Mouse (Mus musculus) 416B (cell line): ENCODE data around the gene Art3.

Source experiments
- DNase-seq: peaks from one replicate; pipeline ENCODE4 v3.0.0; 2011; ENCODE audit warnings: low read depth

Gene Art3

DNA sequence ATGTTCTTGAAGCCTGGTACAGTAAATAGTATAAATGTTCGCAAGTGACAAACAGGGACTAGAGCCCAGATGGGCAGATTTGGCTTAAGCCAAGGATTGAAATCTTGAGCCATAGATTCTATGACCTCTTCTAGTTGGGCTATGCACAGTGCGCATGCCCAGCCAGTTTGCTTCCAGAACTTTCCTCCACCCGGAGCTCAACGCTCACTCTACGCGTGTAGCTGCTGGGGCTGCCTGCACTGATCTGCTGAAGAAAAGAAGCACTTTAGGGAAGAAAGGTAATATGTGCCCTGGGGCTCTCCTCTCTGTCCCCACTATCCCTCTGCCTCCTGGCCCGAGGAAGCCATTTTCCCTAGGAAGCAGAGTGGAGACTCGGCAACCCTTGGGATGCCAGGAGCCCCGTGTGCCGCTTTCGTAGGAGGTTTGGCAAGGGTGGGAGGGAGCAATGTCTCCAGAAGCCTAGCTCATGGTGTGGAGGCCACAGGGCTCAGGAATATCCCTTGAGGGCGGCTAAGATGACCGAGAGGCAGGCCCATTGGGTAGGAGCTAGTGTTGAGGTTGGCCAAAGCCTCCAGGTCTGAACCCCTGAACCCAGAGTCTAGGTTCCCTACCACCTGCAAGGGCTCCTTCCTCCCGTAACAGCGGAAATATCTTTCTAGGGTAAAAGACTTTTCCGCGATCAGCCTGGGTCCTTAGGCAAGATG is at the start of gene Art3:
Gene Art3 (plus strand): TSS at position 193 of the 704 bp plus-strand sequence.
- no peak for DNase-seq

DNA sequence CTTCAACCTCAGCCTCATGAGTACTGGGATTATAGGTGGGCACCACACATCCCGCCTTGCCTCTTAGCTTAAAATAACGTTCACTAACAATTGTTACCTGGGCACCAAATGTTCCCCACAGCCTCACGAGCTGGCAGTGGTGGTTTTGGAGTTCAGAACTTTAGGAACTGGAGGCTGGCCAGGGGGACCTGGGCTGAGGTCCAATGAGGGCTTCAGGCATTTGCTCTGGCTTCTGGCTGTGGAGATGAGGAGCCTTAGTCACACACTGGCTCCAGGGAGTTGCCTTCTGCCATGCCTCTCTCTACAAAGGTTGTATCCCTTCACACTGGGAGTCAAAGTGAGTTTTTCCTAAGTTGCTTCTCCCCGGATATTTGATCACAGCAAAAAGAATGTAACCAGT is 49.1 kb upstream of the Art3 start:
- DNase-seq: no peak

DNA sequence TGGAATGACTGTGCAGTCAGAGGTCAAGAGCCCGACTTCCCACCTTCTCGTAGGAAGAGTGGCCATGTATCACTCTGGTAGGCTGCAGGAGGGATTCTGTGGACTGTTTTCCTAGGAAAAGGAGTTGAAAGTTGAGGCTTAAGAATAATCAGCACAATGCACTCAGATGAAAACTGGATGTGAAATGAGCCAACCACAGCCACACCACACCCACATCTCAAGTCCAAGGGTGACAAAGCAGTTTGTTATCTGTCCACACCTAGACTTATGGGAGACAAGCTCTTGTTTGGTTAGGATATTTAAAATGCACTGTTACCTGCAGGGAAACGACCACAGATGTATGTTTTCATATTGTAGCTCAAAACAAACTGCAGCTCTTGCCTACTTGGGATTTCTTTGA is 48.5 kb upstream of the Art3 start:
- DNase-seq: peak; percentile 55

DNA sequence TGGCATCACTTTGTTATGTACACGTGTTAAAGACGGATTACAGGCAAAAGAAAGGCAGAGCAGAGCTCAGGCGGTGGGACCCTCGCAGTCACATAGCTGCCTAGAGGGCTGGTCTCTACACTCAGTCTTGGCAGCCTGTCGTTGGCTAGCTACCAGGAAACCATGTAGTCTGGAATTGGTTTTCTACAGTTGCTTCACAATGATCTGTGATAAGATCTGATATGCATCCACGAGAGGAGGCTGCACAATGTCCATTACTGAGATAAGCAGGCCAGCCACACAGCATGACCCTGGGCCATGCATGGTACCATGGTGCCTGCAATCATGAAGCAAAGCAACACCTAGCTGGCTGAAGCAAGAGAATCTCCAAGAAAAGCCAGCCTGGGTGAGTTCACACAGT is 43.8 kb upstream of the Art3 start:
- no peak for DNase-seq

DNA sequence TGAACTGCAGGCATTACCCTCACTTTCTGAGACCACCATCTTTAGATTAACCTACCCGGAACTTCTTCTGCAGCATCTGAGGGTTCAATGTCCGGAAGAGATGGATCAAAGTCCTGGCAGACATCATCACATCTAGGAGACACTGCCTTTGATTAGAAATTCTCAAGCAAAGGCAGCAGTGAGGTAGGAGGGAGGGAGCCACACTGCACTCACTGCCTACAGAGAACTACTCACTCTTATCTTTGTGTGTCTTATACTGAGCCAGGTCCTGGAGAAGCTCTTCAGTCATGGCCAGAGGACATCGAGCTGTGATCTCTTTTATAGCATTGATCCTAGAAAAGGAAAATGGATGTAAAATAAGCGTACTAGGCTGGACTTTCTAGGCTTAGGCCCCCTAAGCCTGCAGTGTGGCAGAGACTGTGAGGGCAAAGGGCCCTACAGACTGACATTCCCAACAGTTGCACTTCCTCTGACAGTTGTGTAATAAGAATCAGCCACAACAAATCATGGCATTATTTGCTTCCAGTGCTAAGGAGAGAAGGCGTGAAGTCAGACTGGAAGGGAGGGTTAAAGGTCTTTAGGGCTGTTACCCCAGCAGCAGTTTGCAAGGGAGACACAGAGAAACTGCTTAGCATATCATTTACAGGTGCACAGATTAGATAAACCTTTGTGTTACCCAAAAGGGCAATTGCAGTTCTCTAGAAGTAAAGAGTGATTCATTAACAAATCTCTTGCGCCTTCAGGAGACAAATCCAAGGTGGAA is 39.8 kb upstream of the Art3 start:
- DNase-seq: no peak

DNA sequence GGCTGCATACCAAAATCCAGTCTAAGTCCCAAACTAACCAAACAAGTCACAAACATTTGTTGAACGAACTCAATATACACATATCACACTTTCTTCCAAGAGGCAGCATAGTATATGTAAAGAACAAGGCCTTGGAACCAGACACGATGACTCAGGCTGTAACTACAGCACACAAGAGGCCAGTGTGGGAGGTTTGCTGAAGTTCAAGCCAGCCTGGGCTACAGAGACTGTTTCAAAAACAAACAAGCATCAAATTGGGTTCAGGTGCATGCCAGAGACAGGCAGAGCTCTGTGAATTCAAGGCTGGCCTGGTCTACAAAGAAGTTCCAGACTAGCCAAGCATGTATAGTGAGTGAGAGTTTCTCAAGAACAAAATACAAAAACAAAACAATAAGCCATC is 37.1 kb upstream of the Art3 start:
- DNase-seq: no peak

DNA sequence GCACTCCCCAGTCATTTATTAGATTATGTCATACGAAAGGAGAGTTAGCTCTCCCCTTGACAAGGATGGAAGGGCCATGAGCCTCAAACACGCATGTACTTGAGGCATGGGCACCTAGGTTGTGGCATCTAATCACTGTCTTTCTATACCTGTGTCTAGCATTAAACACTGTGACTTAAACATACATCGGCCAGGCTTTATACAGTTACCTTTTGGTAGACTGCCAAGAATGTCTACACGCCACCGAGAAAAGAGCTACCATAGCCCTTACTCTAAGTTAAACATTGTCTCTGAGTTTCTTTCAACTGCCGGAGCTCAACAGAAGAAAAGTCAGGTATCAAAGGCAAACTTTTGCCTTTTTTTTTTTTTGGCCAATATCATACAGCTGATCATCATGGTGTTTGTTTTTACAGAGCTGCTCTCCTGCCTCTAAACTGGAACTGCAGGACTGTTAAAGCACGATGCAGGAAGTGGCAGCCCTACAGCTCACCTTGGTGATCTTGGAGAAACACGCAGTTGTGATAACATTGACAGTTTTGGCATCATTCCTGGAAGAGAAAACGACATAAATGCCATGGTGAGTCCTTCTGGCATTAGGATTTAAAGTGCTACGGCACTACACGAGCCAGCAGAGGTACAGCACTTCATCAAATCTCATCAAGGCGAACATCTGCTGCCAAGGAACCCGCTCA is 29.3 kb upstream of the Art3 start:
- no peak for DNase-seq

DNA sequence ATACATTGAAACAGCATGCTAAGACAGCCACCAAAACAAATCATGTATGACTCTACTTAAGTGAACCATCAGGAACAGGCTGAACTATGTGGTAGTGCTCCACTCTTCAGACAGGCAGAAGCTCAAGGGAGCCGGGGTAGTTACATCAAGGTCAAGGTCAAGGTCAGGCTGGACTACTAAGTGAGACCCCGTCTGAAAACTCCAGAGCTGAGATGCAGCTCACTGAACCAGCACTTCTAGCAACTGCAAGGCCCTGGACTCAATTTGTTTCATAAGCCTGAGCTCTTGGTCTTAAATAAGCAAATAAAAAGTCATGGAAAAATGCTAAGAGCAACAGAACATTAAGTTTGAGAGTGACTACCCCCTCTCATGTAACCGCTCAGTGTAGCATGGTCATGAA is 27.3 kb upstream of the Art3 start:
- no peak for DNase-seq

DNA sequence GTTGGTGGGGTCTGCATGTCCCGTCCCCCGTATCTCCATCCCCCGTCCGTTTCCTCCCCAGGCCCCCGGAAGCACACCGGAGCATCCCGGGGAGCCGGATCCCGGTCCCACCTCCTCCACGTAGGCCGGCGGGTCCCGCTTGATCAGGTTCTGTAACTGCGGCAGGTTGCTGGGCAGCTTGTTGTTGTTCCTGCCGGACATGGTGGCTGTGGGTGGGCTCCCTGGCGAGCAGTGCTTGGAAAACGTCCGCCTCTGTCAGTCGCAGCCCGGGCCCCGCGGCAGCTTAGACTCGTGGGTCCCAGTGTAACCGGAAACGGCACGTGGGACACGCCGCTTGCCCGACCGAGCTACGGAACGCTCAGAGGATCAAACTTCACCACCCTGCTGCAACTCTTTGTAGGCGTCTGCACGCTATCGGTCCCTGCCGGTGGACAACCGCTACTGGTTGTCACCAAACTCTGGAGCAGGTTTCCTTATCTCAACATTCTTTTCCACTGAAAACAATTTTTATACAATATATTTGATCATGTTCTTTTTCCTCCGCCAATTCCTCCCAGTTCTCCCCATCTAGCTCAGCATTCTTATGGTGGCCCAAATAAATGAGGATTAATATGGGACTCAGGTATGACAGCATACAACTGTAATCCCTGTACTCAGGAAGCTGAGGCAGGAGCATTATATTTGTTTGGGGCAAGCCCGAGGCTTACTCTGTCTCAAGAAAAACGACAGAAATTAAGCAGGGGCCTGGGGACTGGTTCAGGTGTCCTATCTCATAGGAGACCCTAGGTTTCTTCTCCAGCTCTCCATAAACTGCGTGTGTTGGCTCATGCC is 21.7 kb upstream of the Art3 start, which contains the start of gene Sdad1:
Gene Sdad1 (minus strand): TSS at position 799 of the 831 bp plus-strand sequence.
- peak; percentile 96 for DNase-seq

DNA sequence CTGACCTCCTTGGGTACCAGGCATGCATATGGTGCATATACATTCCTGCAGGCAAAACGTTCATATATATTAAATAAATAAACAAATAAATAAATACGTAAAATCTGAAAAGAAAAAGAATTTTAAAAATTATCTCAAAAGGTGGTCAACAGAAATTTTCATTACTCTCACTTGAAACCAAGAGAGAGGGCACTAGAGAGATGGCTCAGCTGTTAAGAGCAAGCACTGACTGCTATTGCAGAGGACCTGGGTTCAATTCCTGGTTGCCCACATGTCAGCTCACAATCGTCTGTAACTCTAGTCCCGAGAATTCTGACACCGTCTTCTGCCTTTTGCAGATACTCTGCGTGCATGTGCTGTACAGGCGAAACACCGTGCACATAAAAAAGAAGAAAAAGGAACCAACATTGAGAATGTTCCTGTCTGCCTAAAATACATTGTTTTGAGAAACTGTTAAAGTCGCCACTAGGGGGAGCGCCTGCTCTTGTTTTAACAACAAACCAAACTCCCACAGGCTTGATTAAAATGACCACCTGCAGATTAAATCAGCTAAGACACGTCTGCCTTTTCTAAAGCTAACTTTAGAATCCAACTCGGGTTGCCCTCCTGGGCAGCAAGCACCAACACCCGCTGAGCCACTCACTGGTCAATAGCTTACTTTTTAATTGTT is 19.4 kb upstream of the Art3 start:
- DNase-seq: peak; percentile 94

DNA sequence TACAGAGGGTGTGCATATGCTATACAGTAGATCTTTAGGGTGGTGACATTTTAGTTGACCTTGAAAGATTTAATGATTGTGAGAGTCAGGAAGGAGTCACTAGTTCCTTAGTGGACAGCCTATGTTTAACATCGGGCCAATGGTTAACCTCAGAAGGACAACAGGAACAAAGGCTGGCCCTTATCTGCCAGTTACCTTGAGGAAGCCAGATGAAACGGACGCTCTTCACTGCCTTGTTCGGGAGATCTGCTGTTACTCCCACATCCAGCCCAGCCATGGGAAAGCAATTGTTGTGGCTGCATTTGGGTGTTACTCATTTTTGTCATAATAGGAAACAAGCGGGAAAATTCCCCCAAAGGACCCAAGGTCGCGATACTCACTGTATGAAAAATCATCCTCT is 17.9 kb upstream of the Art3 start:
- DNase-seq: peak; percentile 91

DNA sequence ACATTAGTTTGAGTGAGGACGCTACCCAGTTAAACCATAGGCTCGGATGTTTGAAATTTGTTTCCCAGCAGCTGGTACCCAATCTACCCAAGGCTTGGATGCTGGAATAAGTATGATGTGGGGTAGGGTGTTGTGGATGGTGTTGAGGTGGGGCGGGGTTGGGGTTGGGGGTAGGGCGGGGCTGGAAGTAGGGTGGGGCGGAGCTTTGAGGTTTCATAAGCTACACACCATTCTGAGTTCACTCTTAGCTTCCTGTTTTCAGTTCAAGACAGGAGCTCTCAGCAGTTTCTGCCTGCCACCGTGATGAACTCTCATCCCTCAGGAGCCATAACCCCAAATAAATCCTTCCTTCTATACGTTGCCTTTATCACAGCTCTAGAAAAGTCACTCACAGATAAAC is 13.5 kb upstream of the Art3 start:
- DNase-seq: peak; percentile 60

DNA sequence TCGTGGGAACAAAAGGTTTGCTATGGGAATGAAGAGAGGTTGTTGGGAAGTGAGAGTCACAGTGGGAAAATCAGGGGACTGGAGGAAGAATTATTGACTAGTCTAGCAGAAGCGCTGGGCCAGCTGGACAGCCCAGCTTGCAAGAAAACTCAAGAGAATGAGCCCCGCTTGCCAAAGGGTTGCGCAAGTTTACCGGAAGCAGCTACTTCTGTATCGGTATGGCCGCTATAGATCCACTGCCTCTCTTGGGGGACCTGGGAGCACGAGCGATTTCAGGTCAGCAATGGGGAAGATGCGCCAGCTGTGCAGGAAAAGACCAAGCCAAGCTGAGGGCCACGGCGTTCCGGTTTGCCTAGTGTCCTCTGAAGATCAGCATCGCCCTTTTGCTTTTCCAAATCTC is 13.0 kb upstream of the Art3 start:
- peak; percentile 69 for DNase-seq

DNA sequence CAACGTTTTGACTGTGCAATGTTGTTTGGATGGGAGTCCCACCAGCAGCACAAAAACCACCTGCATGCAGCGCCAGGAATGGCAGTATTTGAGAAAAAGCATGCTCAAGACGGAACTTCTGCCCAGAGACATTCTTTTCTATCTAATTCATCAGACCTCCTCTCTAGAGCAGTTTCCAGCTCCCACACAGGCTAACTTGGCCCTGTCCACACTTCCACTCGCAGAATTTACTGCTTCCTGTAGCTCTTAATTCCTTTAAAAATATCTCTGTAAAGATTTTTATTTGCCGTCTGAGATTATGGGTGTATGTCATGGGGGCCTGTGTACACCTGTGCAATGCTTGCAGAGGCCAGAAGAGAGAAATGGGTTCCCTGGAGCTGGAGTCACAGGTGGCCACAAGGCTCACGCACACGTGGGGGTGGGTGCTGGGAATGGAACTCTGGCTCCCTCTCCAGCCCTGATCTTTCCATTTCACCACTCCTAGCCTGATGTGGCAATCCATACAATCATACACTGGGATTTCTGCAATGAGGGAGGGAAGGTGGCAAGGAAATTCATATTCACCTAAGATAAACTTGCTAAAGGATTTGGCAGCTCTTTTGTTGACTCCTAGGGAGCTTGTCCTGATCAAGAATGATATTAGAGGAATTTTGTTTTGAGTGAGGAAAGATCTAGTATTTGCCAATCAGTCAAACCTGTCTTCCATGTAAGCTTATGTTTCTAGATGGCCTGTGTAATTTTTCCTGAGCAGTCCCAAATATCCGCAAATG is 9.8 kb upstream of the Art3 start:
- DNase-seq: no peak

DNA sequence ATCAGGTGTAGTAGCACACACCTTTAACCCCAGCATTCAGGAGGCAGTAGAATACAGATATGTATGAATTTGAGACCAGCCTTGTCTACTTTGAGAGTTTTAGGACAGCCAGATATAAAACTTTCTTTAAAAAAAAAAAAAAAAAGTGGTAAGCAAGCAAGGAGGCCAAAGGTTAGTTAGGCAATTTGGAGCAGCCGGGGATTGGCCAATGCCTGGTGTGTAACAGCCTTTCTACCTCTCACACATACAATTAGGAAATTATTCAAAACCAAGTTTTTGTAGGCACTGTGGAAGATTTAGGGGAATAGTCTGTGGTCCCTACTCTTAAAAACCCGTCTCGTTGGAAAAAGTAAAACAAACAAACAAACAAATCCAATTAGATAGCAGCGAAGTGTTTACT is 9.0 kb upstream of the Art3 start:
- DNase-seq: peak; percentile 41

DNA sequence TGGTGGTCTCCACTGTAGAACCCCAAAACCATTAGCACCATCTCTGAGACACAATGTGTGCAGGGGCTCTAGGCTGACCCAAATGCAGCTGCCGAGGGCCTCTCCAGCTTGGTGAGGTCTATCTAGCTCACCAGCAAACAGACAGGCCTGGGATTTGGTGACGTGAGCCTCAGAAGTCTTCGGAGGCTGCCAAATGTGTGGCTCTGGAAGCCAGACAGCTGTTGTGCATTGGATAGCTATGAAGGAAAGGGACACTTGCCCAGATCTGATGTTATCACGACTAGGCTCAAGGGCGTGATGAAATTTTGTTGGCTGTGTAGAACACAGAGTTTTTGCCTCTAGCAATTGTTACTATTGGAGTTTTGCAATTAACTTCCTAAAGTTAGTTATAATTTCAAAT is 8.4 kb upstream of the Art3 start:
- peak; percentile 39 for DNase-seq

DNA sequence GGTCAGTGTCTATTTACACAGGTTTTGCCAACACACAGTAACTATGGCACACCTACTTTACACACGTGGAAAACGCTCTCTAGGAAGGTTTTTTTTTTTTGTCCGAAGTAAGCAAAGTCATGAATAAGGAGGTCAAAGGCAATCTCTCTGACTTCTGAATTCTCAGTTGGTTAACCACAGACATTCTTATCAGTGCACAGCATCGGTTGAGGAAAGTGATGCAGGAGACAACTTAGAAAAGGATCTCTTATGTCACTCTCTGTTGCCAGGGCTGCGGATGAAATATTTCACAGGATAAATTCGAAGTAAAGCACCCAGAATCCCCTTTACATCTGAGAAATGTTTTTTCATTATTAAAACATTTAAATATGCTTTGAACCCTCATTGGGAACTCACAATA is 4.3 kb upstream of the Art3 start:
- DNase-seq: peak; percentile 88

DNA sequence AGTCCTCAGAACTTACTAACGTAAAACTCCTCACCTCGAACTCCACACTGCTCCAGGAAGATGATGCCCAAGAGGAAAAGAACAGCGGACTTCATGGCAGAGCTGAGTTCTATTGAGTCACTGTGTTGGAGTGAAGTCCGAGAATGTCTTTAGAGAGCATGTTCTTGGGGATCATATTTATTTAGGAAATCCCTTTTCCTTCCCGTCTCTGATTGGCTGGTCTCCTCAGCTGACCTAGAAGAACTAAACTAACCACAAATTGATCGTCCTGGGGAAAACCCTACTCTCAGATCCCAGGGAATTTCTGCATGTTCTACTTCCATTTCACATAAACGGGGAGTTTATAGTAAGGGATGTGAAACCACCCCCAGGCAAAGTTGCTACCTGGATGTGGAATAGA is 3.7 kb upstream of the Art3 start, which contains the start of gene Cxcl9:
Gene Cxcl9 (minus strand): TSS at position 151 of the 400 bp plus-strand sequence.
- no peak for DNase-seq

DNA sequence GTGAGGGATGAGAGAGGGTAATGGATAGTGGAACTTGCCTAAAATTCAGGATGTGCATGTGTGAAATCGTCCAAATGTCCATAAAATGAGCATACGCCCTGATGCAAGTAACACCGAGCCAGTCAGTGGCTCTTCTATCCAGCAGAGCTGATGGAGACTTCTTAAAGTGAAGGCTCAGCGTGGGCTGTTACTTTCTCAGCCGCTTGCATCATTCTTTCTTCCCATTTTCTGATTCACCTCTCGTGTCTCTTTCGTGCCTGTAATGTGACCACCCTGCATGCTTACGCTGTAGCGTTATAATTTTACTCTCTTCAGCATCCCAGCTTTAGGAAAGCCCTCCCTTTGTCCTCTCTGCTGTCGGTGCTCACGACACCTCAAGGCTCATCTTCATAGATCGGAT is 505 bp upstream of the Art3 start:
- DNase-seq: no peak

DNA sequence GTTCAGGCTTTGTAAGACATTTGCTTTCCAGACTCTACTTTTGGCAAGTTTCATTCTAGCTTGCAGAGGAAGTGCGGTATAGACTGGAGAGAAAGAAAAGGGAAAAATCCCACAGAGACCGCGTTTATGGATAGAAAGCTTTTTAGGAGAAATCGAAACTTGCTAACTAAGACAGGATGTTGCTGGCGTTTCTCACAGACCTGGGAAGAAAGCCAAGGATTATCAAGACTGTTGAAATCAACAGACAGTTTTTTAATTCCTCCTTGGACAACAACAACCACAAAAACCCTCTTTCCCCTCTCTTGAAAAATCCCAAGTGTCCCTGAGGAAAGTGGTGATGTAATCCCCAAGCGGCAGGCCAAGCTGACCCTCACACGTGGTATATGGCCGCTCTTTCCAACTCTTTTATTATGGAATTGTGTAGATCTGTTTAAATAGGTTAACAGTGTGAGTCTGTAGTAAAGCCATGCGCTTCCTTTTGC is 773 bp downstream of the Art3 start:
- DNase-seq: no peak

DNA sequence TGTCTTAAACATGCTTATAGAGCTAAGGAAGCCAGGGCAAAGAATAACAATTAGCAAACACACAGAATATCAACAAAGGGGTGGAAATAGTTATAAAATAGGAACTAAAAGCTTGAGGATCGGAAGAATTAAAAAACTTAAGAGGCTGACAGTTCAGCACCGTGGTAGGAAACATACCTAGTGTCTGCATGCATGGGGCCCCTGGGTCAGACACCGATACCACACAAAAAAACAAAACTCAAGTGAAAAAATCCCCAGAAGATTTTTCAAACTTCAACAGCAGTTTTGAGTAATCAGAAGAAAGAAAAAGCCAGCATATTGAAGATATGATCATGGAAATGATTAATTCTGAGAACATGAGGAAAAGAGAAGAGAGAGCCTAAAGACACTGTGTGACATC is 5.1 kb downstream of the Art3 start:
- no peak for DNase-seq
